Mouse (Mus musculus) layer of hippocampus, adult 18-20 months (tissue): ENCODE results near the gene Fzd5. TPM values are rescaled to one million over a fixed set of nuclear protein-coding genes. Genes with fewer than 3 reads are reported as not detected.

Experiments used
- DNase-seq, 2 experiments: peaks; one replicate each; pipeline ENCODE4 v3.0.0; 2022; ENCODE audit warnings: low spot score in 2 of 2
- total RNA-seq, 2 experiments: library from RNA; stranded (reverse); gene quantifications; 2 replicates each; pipeline ENCODE4 v1.2.3; 2021

The Fzd5 gene
- total RNA-seq, 2 experiments from 2014 or later, result 1.0 to 1.3 TPM

DNA sequence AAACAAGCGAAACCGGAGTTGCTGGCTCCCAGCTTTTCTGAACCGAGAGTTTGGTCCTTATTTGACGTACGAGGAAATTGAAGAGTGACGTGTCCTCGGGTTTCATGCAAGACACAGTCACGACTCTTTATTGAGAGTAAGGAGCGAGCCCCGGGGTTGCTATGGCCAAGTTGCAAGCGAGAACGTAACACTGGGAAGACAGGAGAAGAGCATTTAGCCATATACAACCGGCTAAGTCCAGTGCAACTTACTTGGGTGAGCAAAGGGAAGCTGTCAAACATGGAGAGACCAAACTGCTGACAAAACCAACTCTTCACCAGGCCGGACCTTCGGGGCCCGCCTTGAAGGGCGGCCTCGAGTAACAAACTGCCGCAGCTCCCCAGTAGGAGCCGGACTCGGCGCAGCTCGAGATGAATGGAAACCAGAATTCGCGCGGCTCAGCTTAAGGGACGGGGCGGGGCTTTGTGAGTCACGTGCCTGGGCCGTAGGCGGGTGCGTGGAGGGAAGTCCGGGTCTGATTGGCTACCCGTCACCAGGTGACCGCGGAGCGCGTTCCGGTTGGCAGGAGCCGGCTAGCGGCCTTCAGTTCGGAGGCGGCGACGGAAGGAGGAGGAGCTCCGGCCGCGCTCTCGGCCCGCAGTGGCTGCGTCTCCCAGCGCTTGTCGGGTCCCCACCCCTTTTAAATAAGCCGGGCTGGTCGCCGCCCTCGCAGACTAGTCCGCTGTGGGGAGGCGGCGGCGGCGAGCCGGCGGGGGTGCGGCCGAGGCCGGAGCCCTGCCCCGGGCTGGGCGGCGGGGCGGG is 47.1 kb downstream of the Fzd5 start, which contains the start of gene Ccnyl1:
Ccnyl1 (plus strand) TSS at position 243 of the 801 bp plus-strand sequence.
- DNase-seq, result peak; percentile 99

DNA sequence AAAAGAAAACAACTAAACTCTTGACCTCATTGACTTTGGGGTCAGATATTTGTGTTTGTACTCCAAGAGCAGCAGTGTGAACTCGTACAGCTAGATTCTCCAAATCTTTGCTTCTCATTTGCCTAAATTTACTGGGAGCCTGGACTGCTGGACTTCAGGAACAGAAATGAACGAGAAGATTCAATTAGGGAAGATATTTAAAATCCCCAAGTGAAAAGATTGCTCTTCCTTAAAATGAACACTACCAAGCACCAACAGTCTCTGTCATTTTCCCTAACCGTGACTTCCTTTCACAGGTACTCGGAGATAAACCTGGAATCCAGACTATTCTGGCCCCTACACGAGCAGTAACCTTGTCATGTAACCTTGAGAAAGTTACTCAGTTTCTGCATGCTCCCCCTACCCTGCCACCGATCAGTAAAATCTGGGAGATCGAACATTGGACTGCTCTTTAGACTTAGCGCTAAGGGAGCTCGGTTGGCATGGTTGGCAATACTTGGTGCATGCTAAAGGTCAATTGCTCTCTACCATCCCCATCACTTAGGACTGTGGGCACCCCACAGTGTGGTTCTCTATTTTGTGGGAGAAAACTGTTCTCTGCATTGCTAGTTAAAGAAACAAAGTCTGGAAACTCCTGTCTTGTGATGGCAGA is 47.9 kb downstream of the Fzd5 start:
- no peak for DNase-seq

DNA sequence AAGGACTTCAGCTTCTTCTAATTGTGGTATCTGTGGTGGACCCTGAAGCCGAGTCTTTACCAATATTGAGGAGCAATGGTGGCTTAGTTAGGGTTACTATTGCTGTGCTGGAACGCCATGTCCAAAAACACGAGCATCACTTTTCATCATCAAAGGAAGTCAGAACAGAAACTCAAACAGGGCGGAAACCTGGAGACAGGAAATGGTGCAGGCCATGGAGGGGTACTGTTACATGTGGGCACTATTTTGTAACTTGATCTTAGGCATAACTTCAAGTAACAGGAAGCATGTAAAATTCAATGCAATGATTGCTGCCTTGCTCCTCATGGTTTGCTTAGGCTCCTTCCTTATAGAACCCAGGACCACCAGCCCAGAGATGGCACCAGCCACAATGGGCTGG is 49.5 kb downstream of the Fzd5 start:
- DNase-seq, result no peak

DNA sequence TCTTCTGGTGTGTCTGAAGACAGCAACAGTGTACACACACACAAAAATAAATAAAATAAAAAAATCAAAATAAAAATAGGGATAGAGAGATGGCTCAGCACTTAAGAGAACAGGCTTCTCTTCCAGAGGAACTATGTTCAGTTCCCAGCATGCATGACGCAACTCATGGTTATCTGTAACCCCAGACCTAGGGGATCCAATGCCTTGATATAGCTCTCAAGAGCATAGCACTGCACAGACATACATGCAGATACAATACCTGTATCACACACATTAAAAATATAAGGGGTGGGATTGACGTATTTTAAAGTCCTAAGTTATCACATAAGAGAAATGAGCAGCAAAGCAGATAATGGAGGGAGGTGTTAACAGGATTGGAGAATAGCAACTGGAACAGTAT is 53.1 kb downstream of the Fzd5 start:
- DNase-seq, result no peak

DNA sequence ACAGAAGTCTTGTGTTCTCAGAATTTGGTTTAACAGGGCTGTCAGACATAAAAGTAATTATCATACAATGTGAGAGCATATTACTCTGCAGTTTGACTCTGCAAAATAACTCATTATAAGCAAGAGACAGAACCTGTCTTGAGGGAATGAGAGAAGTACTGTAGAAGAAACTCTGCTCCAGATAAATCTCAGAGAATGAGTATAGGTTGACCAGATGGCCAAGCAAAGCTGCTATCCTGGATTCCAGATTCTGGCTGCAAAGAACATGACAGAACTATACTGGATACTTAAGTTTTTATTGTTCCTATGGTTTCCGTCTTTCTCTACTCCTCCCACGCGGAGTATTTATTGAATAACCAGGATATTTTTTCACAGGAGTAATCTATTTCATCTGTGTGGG is 54.5 kb downstream of the Fzd5 start:
- DNase-seq, result no peak

DNA sequence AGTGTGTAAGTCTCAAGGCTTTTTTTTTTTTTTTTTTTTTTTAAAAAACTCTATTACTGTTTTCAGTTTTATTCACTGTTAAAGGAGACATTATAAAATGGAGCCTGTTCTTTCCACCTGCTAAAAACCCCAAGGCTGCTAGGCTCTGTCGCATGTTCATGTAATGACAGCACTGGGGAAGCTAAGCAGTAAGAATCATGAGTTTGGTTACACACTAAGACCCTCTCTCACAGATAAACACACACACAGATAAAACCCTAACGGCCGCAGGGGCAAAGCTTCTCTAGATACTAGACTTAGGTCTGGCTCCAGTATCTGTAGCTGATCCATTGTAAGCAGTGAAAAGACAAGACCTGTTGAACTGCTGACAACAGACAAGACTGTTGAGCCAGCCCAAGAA is 56.1 kb downstream of the Fzd5 start:
- no peak for DNase-seq

Other genes starting within 250 kb of the Fzd5 start
- gene Creb1, start 205.1 kb downstream of the Fzd5 start, total RNA-seq, result 10 to 100 TPM; 52.8 to 59.1 TPM
- 10 to 100 TPM; 11.9 to 12.0 TPM for gene Mettl21a, start 120.5 kb downstream of the Fzd5 start, total RNA-seq
- gene Ccnyl1, start 47.3 kb downstream of the Fzd5 start, total RNA-seq, result 10 to 100 TPM; 12.9 to 13.2 TPM
- gene Plekhm3, start 219.1 kb upstream of the Fzd5 start, total RNA-seq, result 10 to 100 TPM; 36.9 to 39.7 TPM